Mouse (Mus musculus): Measurements from ENCODE around the gene Cacna1g. TPM values are rescaled to one million over a fixed set of nuclear protein-coding genes. Genes with fewer than 3 reads are reported as not detected.
A peak's percentile ranks its signal among the peaks of the same experiment; 100 is the strongest.

Cacna1g gene
- polyA plus RNA-seq, 1 experiment from 2014 or later: 18.4 TPM

GRCm38 (mm10) chr11:94461856-94462255 is 12.1 kb downstream of the Cacna1g start:
- peaks cover 13% of the 10 kb centered on the region for H3K4me1 ChIP-seq (ENCODE audit: control insufficient read depth, insufficient read depth, low read length)
- no peak overlapping the region for H3K27ac ChIP-seq (ENCODE audit: low read length)
- no peak overlapping the region for H3K4me2 ChIP-seq (ENCODE audit: low read length)
- 89% methylated on average over 11 of the region's 11 CpGs for WGBS
- H3K27me3 ChIP-seq (ENCODE audit: control insufficient read depth, insufficient read depth, low read depth, low read length): no peaks in the 10 kb centered on the region
- ATAC-seq: no peak
- H3K9me3 ChIP-seq (replicated peaks; ENCODE audit: control insufficient read depth, low read length, poor library complexity, severe bottlenecking): no peaks in the 10 kb centered on the region
- H3K9ac ChIP-seq (ENCODE audit: low read depth, low read length): no peak overlapping the region
- no peak overlapping the region for H3K4me3 ChIP-seq (ENCODE audit: low read depth, low read length)
- peaks cover 12% of the 10 kb centered on the region for H3K36me3 ChIP-seq (ENCODE audit: control insufficient read depth, insufficient read depth, low read length)

GRCm38 (mm10) chr11:94457001-94457400 is 17.0 kb downstream of the Cacna1g start:
- H3K27ac ChIP-seq (ENCODE audit: low read length): no peak overlapping the region
- 84% methylated on average over 15 of the region's 15 CpGs for WGBS
- no peak overlapping the region for H3K4me2 ChIP-seq (ENCODE audit: low read length)
- H3K4me3 ChIP-seq (ENCODE audit: low read depth, low read length): no peak overlapping the region
- no peaks in the 10 kb centered on the region for H3K9me3 ChIP-seq (replicated peaks; ENCODE audit: control insufficient read depth, low read length, poor library complexity, severe bottlenecking)
- no peak overlapping the region for H3K9ac ChIP-seq (ENCODE audit: low read depth, low read length)
- H3K27me3 ChIP-seq (ENCODE audit: control insufficient read depth, insufficient read depth, low read depth, low read length): no peaks in the 10 kb centered on the region
- no peaks in the 10 kb centered on the region for H3K4me1 ChIP-seq (ENCODE audit: control insufficient read depth, insufficient read depth, low read length)
- peaks cover 11% of the 10 kb centered on the region for H3K36me3 ChIP-seq (ENCODE audit: control insufficient read depth, insufficient read depth, low read length)
- ATAC-seq: no peak

- peaks cover 9% of the 10 kb centered on the region; the same call in 1 of the 2 replicates for H3K36me3 ChIP-seq (ENCODE audit: control insufficient read depth, insufficient read depth, low read length)
- no peak overlapping the region for H3K4me3 ChIP-seq (ENCODE audit: low read depth, low read length)
- 83% methylated on average over 3 of the region's 3 CpGs for WGBS
- no peak for ATAC-seq
- no peak overlapping the region for H3K27ac ChIP-seq (ENCODE audit: low read length)
- H3K4me2 ChIP-seq (ENCODE audit: low read length): no peak overlapping the region
- H3K4me1 ChIP-seq (ENCODE audit: control insufficient read depth, insufficient read depth, low read length): no peaks in the 10 kb centered on the region
- H3K9me3 ChIP-seq (replicated peaks; ENCODE audit: control insufficient read depth, low read length, poor library complexity, severe bottlenecking): no peaks in the 10 kb centered on the region
- H3K27me3 ChIP-seq (ENCODE audit: control insufficient read depth, insufficient read depth, low read depth, low read length): no peaks in the 10 kb centered on the region
- no peak overlapping the region for H3K9ac ChIP-seq (ENCODE audit: low read depth, low read length)
Measured at GRCm38 (mm10) chr11:94456347-94456746, 17.7 kb downstream of the Cacna1g start.

- H3K9ac ChIP-seq (ENCODE audit: low read depth, low read length): no peak overlapping the region
- H3K36me3 ChIP-seq (ENCODE audit: control insufficient read depth, insufficient read depth, low read length): peaks cover 9% of the 10 kb centered on the region; the same call in 1 of the 2 replicates
- H3K4me2 ChIP-seq (ENCODE audit: low read length): no peak overlapping the region
- no peak overlapping the region for H3K27ac ChIP-seq (ENCODE audit: low read length)
- H3K4me1 ChIP-seq (ENCODE audit: control insufficient read depth, insufficient read depth, low read length): peaks cover 6% of the 10 kb centered on the region
- 71% methylated on average over 10 of the region's 10 CpGs for WGBS
- no peaks in the 10 kb centered on the region for H3K9me3 ChIP-seq (replicated peaks; ENCODE audit: control insufficient read depth, low read length, poor library complexity, severe bottlenecking)
- no peak for ATAC-seq
- H3K4me3 ChIP-seq (ENCODE audit: low read depth, low read length): no peak overlapping the region
- no peaks in the 10 kb centered on the region for H3K27me3 ChIP-seq (ENCODE audit: control insufficient read depth, insufficient read depth, low read depth, low read length)
Measured at GRCm38 (mm10) chr11:94455161-94455820, 18.7 kb downstream of the Cacna1g start.

GRCm38 (mm10) chr11:94454756-94455155 is 19.2 kb downstream of the Cacna1g start:
- Histone ChIP-seq H3K9ac (ENCODE audit: low read depth, low read length) (no peak overlapping the region), H3K4me3 (ENCODE audit: low read depth, low read length) (no peak overlapping the region), H3K36me3 (ENCODE audit: control insufficient read depth, insufficient read depth, low read length) (peaks cover 9% of the 10 kb centered on the region; the same call in 1 of the 2 replicates), H3K4me1 (ENCODE audit: control insufficient read depth, insufficient read depth, low read length) (peaks cover 10% of the 10 kb centered on the region), H3K27me3 (ENCODE audit: control insufficient read depth, insufficient read depth, low read depth, low read length) (no peaks in the 10 kb centered on the region), H3K4me2 (ENCODE audit: low read length) (no peak overlapping the region), H3K27ac (ENCODE audit: low read length) (no peak overlapping the region), H3K9me3 (replicated peaks; ENCODE audit: control insufficient read depth, low read length, poor library complexity, severe bottlenecking) (no peaks in the 10 kb centered on the region)
- WGBS: 82% methylated on average over 5 of the region's 5 CpGs
- no peak for ATAC-seq

- no peak overlapping the region for H3K4me3 ChIP-seq (ENCODE audit: low read depth, low read length)
- ATAC-seq: no peak
- no peaks in the 10 kb centered on the region for H3K9me3 ChIP-seq (replicated peaks; ENCODE audit: control insufficient read depth, low read length, poor library complexity, severe bottlenecking)
- no peak overlapping the region for H3K9ac ChIP-seq (ENCODE audit: low read depth, low read length)
- peaks cover 2% of the 10 kb centered on the region; the same call in 1 of the 2 replicates for H3K36me3 ChIP-seq (ENCODE audit: control insufficient read depth, insufficient read depth, low read length)
- H3K27ac ChIP-seq (ENCODE audit: low read length): no peak overlapping the region
- 78% methylated on average over 12 of the region's 12 CpGs for WGBS
- no peak overlapping the region for H3K4me2 ChIP-seq (ENCODE audit: low read length)
- H3K27me3 ChIP-seq (ENCODE audit: control insufficient read depth, insufficient read depth, low read depth, low read length): no peaks in the 10 kb centered on the region
- H3K4me1 ChIP-seq (ENCODE audit: control insufficient read depth, insufficient read depth, low read length): peaks cover 27% of the 10 kb centered on the region
Measured at GRCm38 (mm10) chr11:94451091-94451773, 22.8 kb downstream of the Cacna1g start.

GRCm38 (mm10) chr11:94449886-94450285 is 24.1 kb downstream of the Cacna1g start:
- Histone ChIP-seq H3K36me3 (ENCODE audit: control insufficient read depth, insufficient read depth, low read length) (peaks cover 2% of the 10 kb centered on the region; the same call in 1 of the 2 replicates), H3K9me3 (replicated peaks; ENCODE audit: control insufficient read depth, low read length, poor library complexity, severe bottlenecking) (no peaks in the 10 kb centered on the region), H3K4me2 (ENCODE audit: low read length) (no peak overlapping the region), H3K27ac (ENCODE audit: low read length) (peak overlapping the region; percentile 64), H3K4me3 (ENCODE audit: low read depth, low read length) (no peak overlapping the region), H3K9ac (ENCODE audit: low read depth, low read length) (no peak overlapping the region; the same call in 1 of the 2 replicates), H3K27me3 (ENCODE audit: control insufficient read depth, insufficient read depth, low read depth, low read length) (no peaks in the 10 kb centered on the region), H3K4me1 (ENCODE audit: control insufficient read depth, insufficient read depth, low read length) (peaks cover 34% of the 10 kb centered on the region)
- 35% methylated on average over 5 of the region's 5 CpGs for WGBS
- 0 out of 2 replicates have a peak, but pooled peaks have one; percentile 9 for ATAC-seq

GRCm38 (mm10) chr11:94449239-94449638 is 24.8 kb downstream of the Cacna1g start:
- no peaks in the 10 kb centered on the region for H3K27me3 ChIP-seq (ENCODE audit: control insufficient read depth, insufficient read depth, low read depth, low read length)
- H3K36me3 ChIP-seq (ENCODE audit: control insufficient read depth, insufficient read depth, low read length): peaks cover 2% of the 10 kb centered on the region; the same call in 1 of the 2 replicates
- H3K9me3 ChIP-seq (replicated peaks; ENCODE audit: control insufficient read depth, low read length, poor library complexity, severe bottlenecking): no peaks in the 10 kb centered on the region
- peaks cover 40% of the 10 kb centered on the region for H3K4me1 ChIP-seq (ENCODE audit: control insufficient read depth, insufficient read depth, low read length)
- 0 out of 2 replicates have a peak, but pooled peaks have one; percentile 19 for ATAC-seq
- peak overlapping the region; percentile 64 for H3K27ac ChIP-seq (ENCODE audit: low read length)
- H3K4me2 ChIP-seq (ENCODE audit: low read length): no peak overlapping the region
- WGBS: 18% methylated on average over 8 of the region's 8 CpGs
- H3K4me3 ChIP-seq (ENCODE audit: low read depth, low read length): no peak overlapping the region
- no peak overlapping the region; the same call in 1 of the 2 replicates for H3K9ac ChIP-seq (ENCODE audit: low read depth, low read length)

GRCm38 (mm10) chr11:94447017-94447416 is 27.0 kb downstream of the Cacna1g start:
- WGBS: 13% methylated on average over 3 of the region's 3 CpGs

More at GRCm38 (mm10) chr11:94447017-94447416, 27.0 kb downstream of the Cacna1g start:
- Histone ChIP-seq H3K9me3 (replicated peaks; ENCODE audit: control insufficient read depth, low read length, poor library complexity, severe bottlenecking) (no peaks in the 10 kb centered on the region), H3K4me3 (ENCODE audit: low read depth, low read length) (no peak overlapping the region), H3K27me3 (ENCODE audit: control insufficient read depth, insufficient read depth, low read depth, low read length) (no peaks in the 10 kb centered on the region), H3K4me1 (ENCODE audit: control insufficient read depth, insufficient read depth, low read length) (peaks cover 44% of the 10 kb centered on the region), H3K36me3 (ENCODE audit: control insufficient read depth, insufficient read depth, low read length) (peaks cover 11% of the 10 kb centered on the region; the same call in 1 of the 2 replicates), H3K4me2 (ENCODE audit: low read length) (no peak overlapping the region), H3K27ac (ENCODE audit: low read length) (peak overlapping the region; percentile 20; the same call in 1 of the 2 replicates), H3K9ac (ENCODE audit: low read depth, low read length) (no peak overlapping the region)
- ATAC-seq: no peak

Data from midbrain, embryonic 16.5 days (tissue).